Mouse (Mus musculus) kidney, adult 9 months (tissue): ENCODE results near the gene Lpin3.

Experiments used
- DNase-seq: peaks from one replicate; pipeline ENCODE4 v3.0.0; 2022

Gene Lpin3

GRCm38 (mm10) chr2:160880453-160881195 is at the start of gene Lpin3:
Lpin3 (plus strand) TSS chr2:160880670.
- DNase-seq = peak; percentile 66

DNA sequence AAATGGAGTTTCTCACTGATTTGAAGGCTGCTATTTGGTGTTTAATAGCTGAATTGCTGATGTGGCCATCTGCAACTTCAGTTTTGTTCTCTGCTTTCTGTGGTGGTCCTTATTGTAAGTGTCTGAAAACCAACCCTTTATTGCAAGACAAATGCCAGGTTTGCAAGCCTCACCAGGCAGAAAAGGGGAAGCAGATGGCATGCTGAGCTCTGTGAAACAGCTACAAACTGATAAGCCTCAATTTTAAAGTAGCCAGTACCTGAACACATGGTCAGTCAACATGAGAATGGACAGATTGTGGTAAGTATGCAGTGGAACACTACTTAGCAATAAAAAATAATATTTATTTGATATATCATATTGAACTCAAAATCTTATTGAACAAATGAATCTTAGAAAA is 39.6 kb upstream of the Lpin3 start:
- DNase-seq = no peak

GRCm38 (mm10) chr2:160847664-160848063 is 32.8 kb upstream of the Lpin3 start:
- peak; percentile 71 for DNase-seq

GRCm38 (mm10) chr2:160848186-160848585 is 32.3 kb upstream of the Lpin3 start:
- no peak for DNase-seq

DNA sequence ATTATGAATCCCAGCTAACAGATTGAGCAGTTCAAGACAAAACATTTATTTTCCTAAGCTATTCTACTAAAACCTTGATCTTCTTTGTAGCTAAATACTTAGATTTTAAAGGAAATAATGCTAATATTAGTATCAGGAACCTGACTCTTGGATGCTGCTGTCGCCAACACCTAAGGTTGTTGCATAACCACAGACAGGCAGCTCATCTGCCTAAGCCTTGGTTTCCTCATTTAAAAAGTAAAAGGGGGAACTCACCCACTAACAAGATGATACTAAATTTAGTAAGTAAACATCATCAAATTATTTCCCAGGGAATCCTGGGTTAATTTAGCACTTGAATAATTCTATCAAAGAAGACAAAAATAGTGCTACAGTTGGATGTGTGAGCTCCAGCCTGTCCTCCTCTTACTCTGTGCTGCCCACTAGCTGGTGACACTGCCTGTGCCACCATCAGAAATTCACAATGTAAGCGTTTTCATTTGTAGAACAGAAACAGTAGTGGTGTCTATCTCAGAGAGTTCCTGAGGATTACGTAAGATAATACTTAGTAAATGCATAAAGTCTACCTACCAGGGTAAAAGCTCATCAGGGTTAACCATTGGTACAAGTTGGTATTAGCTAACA is 30.7 kb upstream of the Lpin3 start:
- DNase-seq = no peak

DNA sequence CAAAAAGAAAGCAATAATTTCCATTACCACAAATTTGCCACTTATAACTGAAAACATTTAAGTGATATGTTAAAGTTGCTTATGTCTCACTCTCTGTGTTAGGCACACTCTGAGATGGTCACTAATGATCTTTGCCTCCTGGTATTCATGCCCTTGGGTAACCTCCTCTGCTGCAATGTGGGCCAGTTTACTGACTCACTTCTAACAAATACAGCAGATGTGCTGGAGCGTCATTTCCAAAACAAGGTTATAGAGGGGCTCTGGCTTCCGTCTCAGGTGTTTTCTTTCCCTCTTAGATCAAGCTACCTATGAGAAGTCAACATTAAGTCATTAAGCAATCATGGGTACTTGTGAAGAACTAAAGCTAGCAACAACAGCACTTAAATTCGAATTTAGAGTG is 30.1 kb upstream of the Lpin3 start:
- no peak for DNase-seq

DNA sequence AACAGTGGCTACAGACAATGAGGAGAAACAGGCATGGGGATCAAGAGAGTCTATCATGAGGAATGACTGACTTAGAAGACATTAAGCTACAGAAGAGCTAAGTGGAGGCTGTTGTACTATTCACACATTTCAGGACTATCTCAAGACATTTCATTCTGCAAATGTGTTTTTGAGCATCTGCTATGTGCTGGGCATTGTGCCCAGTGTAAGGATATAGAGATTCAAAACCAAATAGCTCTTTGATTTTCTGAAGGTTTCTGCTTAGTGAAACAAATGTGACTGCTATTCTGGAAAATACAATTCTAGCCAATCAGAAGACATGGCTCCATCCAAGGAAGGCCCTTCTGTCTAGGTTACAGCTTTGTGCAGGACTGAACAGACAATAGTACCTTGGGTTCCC is 25.8 kb upstream of the Lpin3 start:
- DNase-seq = no peak

GRCm38 (mm10) chr2:160856359-160857102 is 23.9 kb upstream of the Lpin3 start:
- no peak for DNase-seq

DNA sequence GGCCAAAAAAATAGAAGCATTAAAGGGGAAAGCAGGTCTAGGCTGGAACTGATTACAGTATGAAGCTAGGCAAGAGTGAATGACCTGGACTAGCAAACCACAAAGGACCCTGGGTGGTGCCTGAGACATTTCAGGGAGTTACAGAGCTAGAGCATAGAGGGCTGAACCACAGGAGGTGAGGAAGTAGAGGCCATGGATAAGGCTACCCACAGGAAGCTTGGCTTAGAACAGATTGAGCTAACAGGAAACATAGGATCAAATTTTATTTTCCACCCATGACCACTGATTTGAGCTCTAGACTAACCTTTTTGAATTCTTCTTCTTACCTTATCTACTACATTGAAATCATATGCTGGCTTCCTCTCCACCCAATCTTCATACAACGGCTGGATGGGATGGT is 20.1 kb upstream of the Lpin3 start:
- DNase-seq = no peak

- no peak for DNase-seq
Measured at GRCm38 (mm10) chr2:160864112-160864511, 16.4 kb upstream of the Lpin3 start.

GRCm38 (mm10) chr2:160865266-160865665 is 15.2 kb upstream of the Lpin3 start:
- no peak for DNase-seq

DNA sequence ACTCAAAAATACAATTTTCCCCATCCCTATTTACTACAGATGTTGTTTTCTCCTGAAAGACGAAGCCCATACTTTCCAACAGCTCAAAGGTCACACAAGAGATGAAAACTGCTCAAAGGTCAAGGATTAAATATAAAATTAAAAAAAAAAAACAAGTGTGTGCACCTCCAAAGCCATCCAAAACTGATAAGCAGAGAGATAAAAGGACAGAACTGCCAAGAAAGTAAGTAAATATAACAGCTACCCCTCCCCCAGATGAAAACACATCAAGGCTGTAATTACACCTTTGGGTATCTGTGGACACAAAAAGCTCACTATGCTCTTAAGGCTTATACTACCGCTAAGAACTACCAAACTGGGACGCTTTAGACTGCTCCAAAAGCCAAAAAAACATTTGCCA is 11.0 kb upstream of the Lpin3 start:
- no peak for DNase-seq

GRCm38 (mm10) chr2:160871310-160871709 is 9.2 kb upstream of the Lpin3 start:
- DNase-seq = peak; percentile 75

GRCm38 (mm10) chr2:160872395-160872794 is 8.1 kb upstream of the Lpin3 start:
- peak; percentile 59 for DNase-seq

DNA sequence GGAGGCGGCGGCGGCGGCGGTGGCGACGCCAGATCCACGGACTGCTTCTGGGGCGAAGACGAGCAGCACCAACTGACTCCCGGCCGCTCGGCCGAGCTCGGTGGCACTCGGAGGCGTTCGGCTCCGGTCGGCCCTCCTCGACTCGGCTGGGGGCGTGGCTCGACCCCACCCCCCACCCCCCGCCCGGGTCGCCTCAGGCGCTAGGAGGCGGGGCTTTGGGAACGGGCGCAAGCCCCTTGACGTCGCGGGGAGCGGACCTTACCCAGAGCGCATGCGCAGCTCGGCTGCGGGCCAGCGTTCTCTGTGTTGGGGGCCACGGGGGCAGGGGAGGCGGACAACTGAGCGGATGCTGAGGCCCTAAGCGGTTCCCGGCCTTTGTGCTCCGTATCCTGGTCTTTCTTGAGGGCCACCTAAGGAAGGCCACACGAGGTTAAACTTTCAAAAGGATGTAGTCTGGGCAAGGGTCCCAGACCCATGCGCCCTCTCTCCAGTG is 7.5 kb upstream of the Lpin3 start, which contains the start of gene Zhx3:
TSS of gene Zhx3 (minus strand) at position 109 of the 493 bp plus-strand sequence.
- DNase-seq = peak; percentile 92

GRCm38 (mm10) chr2:160874231-160874877 is 6.1 kb upstream of the Lpin3 start:
- DNase-seq = peak; percentile 51

- DNase-seq = peak; percentile 52
Measured at GRCm38 (mm10) chr2:160876115-160876514, 4.4 kb upstream of the Lpin3 start.

GRCm38 (mm10) chr2:160881462-160882101 is 1.1 kb downstream of the Lpin3 start:
- no peak for DNase-seq

DNA sequence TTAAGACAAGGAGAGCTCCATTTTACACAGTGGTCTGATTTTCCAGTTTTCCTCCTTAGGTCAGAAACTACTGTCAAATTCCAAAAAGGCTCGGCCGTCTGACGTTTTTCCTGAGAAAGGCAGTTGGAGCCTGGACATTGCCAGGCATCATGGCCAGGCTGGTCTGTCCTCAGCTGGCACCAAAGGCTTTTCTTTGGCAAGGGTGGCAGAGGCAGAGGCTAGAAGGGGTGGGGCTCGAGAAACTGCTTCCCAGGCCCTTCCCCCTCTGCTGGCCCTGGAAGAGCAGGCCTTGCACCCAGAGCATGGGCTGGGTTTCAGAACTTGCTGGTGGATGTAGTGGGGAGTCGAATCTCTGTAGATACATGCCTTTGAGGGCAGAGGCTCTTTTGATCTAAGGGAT is 2.0 kb downstream of the Lpin3 start:
- no peak for DNase-seq

DNA sequence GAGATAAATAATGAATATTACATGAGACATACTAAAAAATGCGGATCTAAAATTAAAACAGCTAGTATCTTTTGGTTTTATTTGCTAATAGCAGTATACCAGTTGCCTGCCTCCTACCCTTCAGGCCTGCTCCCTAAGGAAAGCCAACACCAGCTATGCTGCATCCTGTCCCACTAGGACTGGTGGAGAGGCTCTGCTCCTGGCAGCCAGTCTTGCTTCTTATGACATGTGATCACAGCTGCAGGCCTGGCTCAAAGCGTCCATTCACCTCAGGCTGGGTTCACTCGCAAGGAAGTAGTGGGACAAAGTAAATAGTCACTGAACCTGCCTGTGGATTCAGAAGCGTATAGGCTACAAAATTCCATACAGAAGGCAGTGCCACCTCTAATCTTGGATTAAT is 3.4 kb downstream of the Lpin3 start:
- peak; percentile 61 for DNase-seq

DNA sequence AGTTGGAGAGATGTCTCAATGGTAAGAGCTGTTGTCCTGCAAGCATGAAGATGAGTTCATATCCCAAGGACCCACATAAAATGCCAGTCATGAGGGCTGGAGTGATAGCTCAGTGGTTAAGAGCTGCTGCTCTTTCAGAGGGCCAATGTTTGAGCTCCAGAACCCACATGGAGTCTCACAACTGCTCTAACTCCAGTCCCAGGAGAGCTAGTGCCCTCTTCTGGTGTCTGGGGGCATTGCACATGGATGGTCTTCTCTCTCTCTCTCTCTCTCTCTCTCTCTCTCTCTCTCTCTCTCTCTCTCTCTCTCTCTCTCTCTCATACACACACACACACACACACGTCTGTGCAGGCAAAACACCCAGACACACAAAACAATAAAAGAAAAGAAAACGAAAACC is 4.4 kb downstream of the Lpin3 start:
- peak; percentile 66 for DNase-seq

DNA sequence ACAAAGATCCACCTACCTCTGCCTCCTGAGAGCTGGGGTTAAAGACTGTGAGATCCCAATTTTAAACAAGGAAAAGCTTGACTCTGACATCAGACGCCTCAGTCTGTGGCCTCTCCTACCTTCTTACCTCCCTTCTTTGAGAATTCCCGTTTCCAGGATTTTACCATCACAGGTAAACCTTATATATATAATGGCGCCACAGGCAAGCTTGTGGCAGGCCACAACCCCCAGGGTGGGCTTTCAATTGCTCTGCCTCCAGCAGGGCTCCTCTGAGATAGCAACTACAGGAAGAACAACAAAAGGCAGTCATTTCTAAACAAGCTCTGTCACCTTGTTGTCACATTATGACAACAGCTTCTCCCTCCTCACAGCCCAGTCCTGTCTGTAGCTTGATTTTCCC is 5.8 kb downstream of the Lpin3 start:
- no peak for DNase-seq

DNA sequence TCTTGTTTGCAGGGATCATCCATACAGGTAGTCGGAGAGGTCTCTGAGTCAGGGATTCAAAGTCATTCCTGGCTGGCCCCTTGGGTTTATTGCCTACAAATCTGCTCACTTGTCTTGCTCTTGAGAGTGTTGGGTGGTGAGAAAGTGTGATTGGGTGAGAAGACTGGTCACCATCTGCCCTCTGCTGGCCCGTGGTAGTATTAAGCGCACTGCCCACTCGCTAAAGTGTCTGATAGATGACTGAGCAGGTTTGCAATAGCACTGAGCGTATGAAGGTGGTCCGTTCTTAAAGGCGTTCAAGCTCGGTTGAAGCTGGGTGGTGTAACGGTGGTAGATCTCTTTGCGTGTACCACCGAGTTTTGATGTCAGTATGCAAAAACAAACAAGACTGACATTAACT is 6.8 kb downstream of the Lpin3 start:
- peak; percentile 95 for DNase-seq
